Mouse (Mus musculus) kidney, embryonic 14.5 days (tissue): ENCODE data around the gene Ppfibp2. TPM values are rescaled to one million over a fixed set of nuclear protein-coding genes. Genes with fewer than 3 reads are reported as not detected.

Experiments
- ATAC-seq: fragments of 200-750 bp; cut with Nextera tagmentation; 2 replicates; pipeline ENCODE4 v1.8.0; 2017; ENCODE audit warnings: moderate number of reproducible peaks, mild to moderate bottlenecking, moderate TSS enrichment, moderate library complexity; ENCODE audit not compliant: low FRiP score, low TSS enrichment
- H3K27ac ChIP-seq: fragments of 300-500 bp; sonication (generic); 2 replicates; pipeline ENCODE4 v1.5.1; 2014; ENCODE audit warnings: low read depth, mild to moderate bottlenecking, low read length, moderate library complexity, mixed read lengths
- H3K27me3 ChIP-seq: fragments of 300-500 bp; sonication (generic); 2 replicates; pipeline ENCODE4 v1.6.1; 2014; ENCODE audit warnings: mild to moderate bottlenecking, low read length; ENCODE audit not compliant: control insufficient read depth, insufficient read depth
- H3K36me3 ChIP-seq: fragments of 300-500 bp; sonication (generic); 2 replicates; pipeline ENCODE4 v1.6.1; 2014; ENCODE audit warnings: low read length, mixed read lengths; ENCODE audit not compliant: control insufficient read depth, insufficient read depth
- H3K4me1 ChIP-seq: fragments of 300-500 bp; sonication (generic); 2 replicates; pipeline ENCODE4 v1.6.1; 2014; ENCODE audit warnings: low read length, mixed read lengths; ENCODE audit not compliant: control insufficient read depth, insufficient read depth
- H3K4me2 ChIP-seq: fragments of 300-500 bp; sonication (generic); replicated peaks from 2 replicates; pipeline ENCODE4 v1.6.1; 2014; ENCODE audit warnings: low read depth, mild to moderate bottlenecking, low read length
- H3K4me3 ChIP-seq: fragments of 300-500 bp; sonication (generic); 2 replicates; pipeline ENCODE4 v1.5.1; 2014; ENCODE audit warnings: mild to moderate bottlenecking, low read length
- H3K9ac ChIP-seq: fragments of 300-500 bp; sonication (generic); 2 replicates; pipeline ENCODE4 v1.6.1; 2014; ENCODE audit warnings: low read depth, mild to moderate bottlenecking, low read length, moderate library complexity
- H3K9me3 ChIP-seq: fragments of 300-500 bp; sonication (generic); 2 replicates; pipeline ENCODE4 v1.6.1; 2016; ENCODE audit warnings: low read length; ENCODE audit not compliant: control insufficient read depth
- WGBS: fragments of 180-500 bp; shearing (Covaris S2); extraction: QIAGEN DNeasy Blood & Tissue Kit; methylation state at CpG from one replicate; pipeline ENCODE4 v1.1.7; 2014; 5-methylcytosine and 5-hydroxymethylcytosine counted together
- polyA plus RNA-seq: library from polyadenylated mRNA; unstranded; fragments of >200 nt; fragmentation: Nextera tagmentation; extraction: Ambion mirVana; gene quantifications from 2 replicates; pipeline ENCODE4 v1.2.1, GENCODE M21; 2014

The Ppfibp2 gene
- polyA plus RNA-seq, 1 experiment from 2014 or later, result 5.9 TPM

GRCm38 (mm10) chr7:107648937-107649688, 54.1 kb downstream of the Ppfibp2 start:
- no peak overlapping the region for H3K9ac ChIP-seq
- H3K27ac ChIP-seq, result no peak overlapping the region
- H3K36me3 ChIP-seq, result no peaks in the 10 kb centered on the region
- H3K4me2 ChIP-seq, result no peak overlapping the region
- no peak overlapping the region for H3K4me3 ChIP-seq
- no peak for ATAC-seq
- no peaks in the 10 kb centered on the region for H3K27me3 ChIP-seq
- 87% methylated on average over 12 of the region's 12 CpGs for WGBS
- H3K4me1 ChIP-seq, result no peaks in the 10 kb centered on the region
- 0 out of 2 replicates have a peak, but pooled peaks cover 4% of the 10 kb centered on the region for H3K9me3 ChIP-seq

GRCm38 (mm10) chr7:107649990-107650389, 55.0 kb downstream of the Ppfibp2 start:
- H3K4me1 ChIP-seq, result no peaks in the 10 kb centered on the region
- no peaks in the 10 kb centered on the region for H3K27me3 ChIP-seq
- H3K27ac ChIP-seq, result no peak overlapping the region
- no peak overlapping the region for H3K4me2 ChIP-seq
- no peaks in the 10 kb centered on the region for H3K9me3 ChIP-seq
- H3K9ac ChIP-seq, result no peak overlapping the region
- no peaks in the 10 kb centered on the region for H3K36me3 ChIP-seq
- no peak for ATAC-seq
- no peak overlapping the region for H3K4me3 ChIP-seq
- 88% methylated on average over 7 of the region's 7 CpGs for WGBS

- 60% methylated on average over 1 of the region's 1 CpGs for WGBS
- H3K9ac ChIP-seq, result no peak overlapping the region
- no peaks in the 10 kb centered on the region for H3K27me3 ChIP-seq
- no peaks in the 10 kb centered on the region for H3K9me3 ChIP-seq
- H3K27ac ChIP-seq, result no peak overlapping the region
- no peaks in the 10 kb centered on the region for H3K4me1 ChIP-seq
- H3K4me3 ChIP-seq, result no peak overlapping the region
- H3K4me2 ChIP-seq, result no peak overlapping the region
- no peak for ATAC-seq
- H3K36me3 ChIP-seq, result no peaks in the 10 kb centered on the region
Observed at GRCm38 (mm10) chr7:107651821-107652220, 56.8 kb downstream of the Ppfibp2 start.

- Histone ChIP-seq H3K4me3 (no peak overlapping the region), H3K9ac (no peak overlapping the region), H3K4me1 (peaks cover 2% of the 10 kb centered on the region; the same call in 1 of the 2 replicates), H3K27me3 (no peaks in the 10 kb centered on the region), H3K9me3 (no peaks in the 10 kb centered on the region), H3K27ac (no peak overlapping the region), H3K4me2 (no peak overlapping the region), H3K36me3 (no peaks in the 10 kb centered on the region)
- ATAC-seq, result no peak
- 87% methylated on average over 6 of the region's 6 CpGs for WGBS
Observed at GRCm38 (mm10) chr7:107656451-107656850, 61.4 kb downstream of the Ppfibp2 start.

- Histone ChIP-seq H3K36me3 (no peaks in the 10 kb centered on the region), H3K27me3 (no peaks in the 10 kb centered on the region), H3K4me2 (no peak overlapping the region), H3K27ac (no peak overlapping the region), H3K4me3 (no peak overlapping the region), H3K4me1 (peaks cover 7% of the 10 kb centered on the region; the same call in 1 of the 2 replicates), H3K9ac (no peak overlapping the region), H3K9me3 (no peaks in the 10 kb centered on the region)
- ATAC-seq, result no peak
- WGBS, result 89% methylated on average over 8 of the region's 8 CpGs
Observed at GRCm38 (mm10) chr7:107659186-107659918, 64.3 kb downstream of the Ppfibp2 start.

GRCm38 (mm10) chr7:107661189-107661842, 66.3 kb downstream of the Ppfibp2 start:
- Histone ChIP-seq H3K27ac (no peak overlapping the region), H3K9ac (no peak overlapping the region), H3K4me2 (no peak overlapping the region), H3K4me1 (peaks cover 23% of the 10 kb centered on the region), H3K4me3 (no peak overlapping the region), H3K36me3 (no peaks in the 10 kb centered on the region), H3K27me3 (no peaks in the 10 kb centered on the region), H3K9me3 (no peaks in the 10 kb centered on the region)
- peak; percentile 79 for ATAC-seq
- 11% methylated on average over 8 of the region's 8 CpGs for WGBS

- no peak overlapping the region for H3K27ac ChIP-seq
Observed at GRCm38 (mm10) chr7:107661843-107662281, 66.9 kb downstream of the Ppfibp2 start.

GRCm38 (mm10) chr7:107663621-107664020, 68.6 kb downstream of the Ppfibp2 start:
- no peaks in the 10 kb centered on the region for H3K9me3 ChIP-seq
- no peak overlapping the region for H3K4me3 ChIP-seq
- ATAC-seq, result no peak
- no peak overlapping the region for H3K4me2 ChIP-seq
- no peak overlapping the region for H3K9ac ChIP-seq
- H3K27ac ChIP-seq, result no peak overlapping the region
- peaks cover 31% of the 10 kb centered on the region for H3K4me1 ChIP-seq
- WGBS, result 78% methylated on average over 6 of the region's 6 CpGs
- no peaks in the 10 kb centered on the region for H3K36me3 ChIP-seq
- no peaks in the 10 kb centered on the region for H3K27me3 ChIP-seq

More at GRCm38 (mm10) chr7:107661843-107662281, 66.9 kb downstream of the Ppfibp2 start:
- Histone ChIP-seq H3K36me3 (no peaks in the 10 kb centered on the region), H3K4me1 (peaks cover 28% of the 10 kb centered on the region), H3K9me3 (no peaks in the 10 kb centered on the region), H3K27me3 (no peaks in the 10 kb centered on the region), H3K4me3 (no peak overlapping the region), H3K9ac (no peak overlapping the region), H3K4me2 (no peak overlapping the region)
- 49% methylated on average over 5 of the region's 5 CpGs for WGBS
- no peak for ATAC-seq
